Mouse (Mus musculus) limb, embryonic 13.5 days (tissue): ENCODE results near the gene Prrt2. TPM values are rescaled to one million over a fixed set of nuclear protein-coding genes. Genes with fewer than 3 reads are reported as not detected.

Source experiments
- ATAC-seq: fragments of 200-750 bp; cut with Nextera tagmentation; 2 replicates; pipeline ENCODE4 v1.8.0; 2017; ENCODE audit warnings: low read depth, moderate number of reproducible peaks, moderate TSS enrichment; ENCODE audit not compliant: low FRiP score
- H3K27ac ChIP-seq: fragments of 300-500 bp; sonication (generic); 2 replicates; pipeline ENCODE4 v1.5.1; 2015; ENCODE audit warnings: inconsistent platforms, mild to moderate bottlenecking, moderate library complexity
- H3K27me3 ChIP-seq: fragments of 300-500 bp; sonication (generic); 2 replicates; pipeline ENCODE4 v1.6.1; 2015; ENCODE audit warnings: mild to moderate bottlenecking, inconsistent platforms
- H3K36me3 ChIP-seq: fragments of 300-500 bp; sonication (generic); 2 replicates; pipeline ENCODE4 v1.6.1; 2015; ENCODE audit warnings: inconsistent platforms, mild to moderate bottlenecking, moderate library complexity
- H3K4me1 ChIP-seq: fragments of 300-500 bp; sonication (generic); 2 replicates; pipeline ENCODE4 v1.6.1; 2015; ENCODE audit warnings: inconsistent platforms
- H3K4me2 ChIP-seq: fragments of 300-500 bp; sonication (generic); replicated peaks from 2 replicates; pipeline ENCODE4 v1.6.1; 2015; ENCODE audit warnings: inconsistent platforms, mild to moderate bottlenecking, moderate library complexity
- H3K4me3 ChIP-seq: fragments of 300-500 bp; sonication (generic); 2 replicates; pipeline ENCODE4 v1.5.1; 2015; ENCODE audit warnings: moderate library complexity, mild to moderate bottlenecking, inconsistent platforms
- H3K9ac ChIP-seq: fragments of 300-500 bp; sonication (generic); 2 replicates; pipeline ENCODE4 v1.6.1; 2015; ENCODE audit warnings: mild to moderate bottlenecking, inconsistent platforms
- H3K9me3 ChIP-seq: fragments of 300-500 bp; sonication (generic); 2 replicates; pipeline ENCODE4 v1.6.1; 2016; ENCODE audit warnings: inconsistent platforms
- WGBS: fragments of 180-500 bp; shearing (Covaris S2); methylation state at CpG from one replicate; pipeline ENCODE4 v1.1.7; 2015; 5-methylcytosine and 5-hydroxymethylcytosine counted together
- microRNA-seq: library from miRNA; unstranded; fragments of <30 nt; microRNA quantifications from one replicate; pipeline ENCODE4, GENCODE M21; 2016
- polyA plus RNA-seq: library from polyadenylated mRNA; unstranded; fragments of >200 nt; fragmentation: Nextera tagmentation; extraction: Ambion mirVana; gene quantifications from 2 replicates; pipeline ENCODE4 v1.2.1, GENCODE M21; 2015

The Prrt2 gene
- polyA plus RNA-seq, 1 experiment from 2014 or later: 10.4 TPM

GRCm38 (mm10) chr7:126983113-126983512 lies 37.9 kb downstream of the Prrt2 start:
- Histone ChIP-seq H3K9ac (no peak overlapping the region), H3K36me3 (peaks cover 39% of the 10 kb centered on the region), H3K4me2 (no peak overlapping the region), H3K27me3 (no peaks in the 10 kb centered on the region), H3K27ac (no peak overlapping the region), H3K4me3 (no peak overlapping the region), H3K9me3 (no peaks in the 10 kb centered on the region), H3K4me1 (0 out of 2 replicates have a peak, but pooled peaks cover 4% of the 10 kb centered on the region)
- no peak for ATAC-seq
- 79% methylated on average over 7 of the region's 7 CpGs for WGBS

GRCm38 (mm10) chr7:126982054-126982453 lies 39.0 kb downstream of the Prrt2 start:
- WGBS: 88% methylated on average over 4 of the region's 4 CpGs
- Histone ChIP-seq H3K4me2 (no peak overlapping the region), H3K9ac (no peak overlapping the region), H3K4me1 (peaks cover 12% of the 10 kb centered on the region), H3K36me3 (peaks cover 41% of the 10 kb centered on the region), H3K4me3 (no peak overlapping the region), H3K27ac (no peak overlapping the region), H3K27me3 (no peaks in the 10 kb centered on the region), H3K9me3 (no peaks in the 10 kb centered on the region)
- no peak for ATAC-seq

- H3K4me2 ChIP-seq: no peak overlapping the region
- H3K9ac ChIP-seq: no peak overlapping the region
- H3K4me1 ChIP-seq: peaks cover 15% of the 10 kb centered on the region
- no peak overlapping the region for H3K4me3 ChIP-seq
- no peak overlapping the region for H3K27ac ChIP-seq
- no peaks in the 10 kb centered on the region for H3K9me3 ChIP-seq
- 94% methylated on average over 2 of the region's 2 CpGs for WGBS
- peaks cover 41% of the 10 kb centered on the region for H3K36me3 ChIP-seq
- H3K27me3 ChIP-seq: no peaks in the 10 kb centered on the region
- ATAC-seq: no peak
Observed at GRCm38 (mm10) chr7:126981601-126982000, 39.4 kb downstream of the Prrt2 start.

- no peak overlapping the region for H3K4me3 ChIP-seq
- WGBS: 95% methylated on average over 6 of the region's 6 CpGs
Observed at GRCm38 (mm10) chr7:126978841-126979240, 42.2 kb downstream of the Prrt2 start.

GRCm38 (mm10) chr7:126976878-126977459 lies 44.0 kb downstream of the Prrt2 start:
- Histone ChIP-seq H3K4me1 (peaks cover 15% of the 10 kb centered on the region), H3K36me3 (peaks cover 38% of the 10 kb centered on the region), H3K4me3 (peak overlapping the region; percentile 98), H3K27ac (peak overlapping the region; percentile 84; the same call in 1 of the 2 replicates), H3K9ac (peak overlapping the region; percentile 99), H3K4me2 (peak overlapping the region; percentile 77), H3K27me3 (no peaks in the 10 kb centered on the region), H3K9me3 (no peaks in the 10 kb centered on the region)
- WGBS: 29% methylated on average over 14 of the region's 14 CpGs
- ATAC-seq: no peak

More at GRCm38 (mm10) chr7:126978841-126979240, 42.2 kb downstream of the Prrt2 start:
- Histone ChIP-seq H3K4me1 (peaks cover 15% of the 10 kb centered on the region), H3K9me3 (no peaks in the 10 kb centered on the region), H3K4me2 (no peak overlapping the region), H3K9ac (no peak overlapping the region), H3K27ac (no peak overlapping the region), H3K27me3 (no peaks in the 10 kb centered on the region), H3K36me3 (peaks cover 41% of the 10 kb centered on the region)
- ATAC-seq: no peak

- under 1% methylated on average over 55 of the region's 55 CpGs for WGBS
- H3K9me3 ChIP-seq: no peaks in the 10 kb centered on the region
- peak within 1 kb of the TSS; percentile 98 for H3K4me3 ChIP-seq
- peak within 1 kb of the TSS; percentile 77 for H3K4me2 ChIP-seq
- H3K36me3 ChIP-seq: peaks cover 32% of the 10 kb centered on the region
- H3K9ac ChIP-seq: peak within 1 kb of the TSS; percentile 99
- H3K4me1 ChIP-seq: peaks cover 15% of the 10 kb centered on the region
- no peaks in the 10 kb centered on the region for H3K27me3 ChIP-seq
- H3K27ac ChIP-seq: peak within 1 kb of the TSS; percentile 84
- peak; percentile 97 for ATAC-seq
Observed at GRCm38 (mm10) chr7:126975950-126976866, 44.8 kb downstream of the Prrt2 start, which contains the start of gene Cdiptos. Gene Cdiptos, minus strand, starts transcription at chr7:126976098.

- H3K9me3 ChIP-seq: no peaks in the 10 kb centered on the region
- H3K9ac ChIP-seq: peak within 1 kb of the TSS; percentile 99
- H3K27ac ChIP-seq: peak within 1 kb of the TSS; percentile 84
- no peaks in the 10 kb centered on the region for H3K27me3 ChIP-seq
- H3K4me1 ChIP-seq: peaks cover 15% of the 10 kb centered on the region
- peak within 1 kb of the TSS; percentile 98 for H3K4me3 ChIP-seq
- WGBS: 0% methylated on average over 1 of the region's 1 CpGs
- H3K4me2 ChIP-seq: peak within 1 kb of the TSS; percentile 77
- no peak for ATAC-seq
- peaks cover 27% of the 10 kb centered on the region for H3K36me3 ChIP-seq
Observed at GRCm38 (mm10) chr7:126975893-126975949, 45.3 kb downstream of the Prrt2 start, which contains the start of gene Cdipt. Gene Cdipt, plus strand, starts transcription at chr7:126975914.

GRCm38 (mm10) chr7:126975493-126975892 lies 45.5 kb downstream of the Prrt2 start:
- H3K9me3 ChIP-seq: no peaks in the 10 kb centered on the region
- peaks cover 15% of the 10 kb centered on the region for H3K4me1 ChIP-seq
- no peak for ATAC-seq
- peak overlapping the region; percentile 77 for H3K4me2 ChIP-seq
- H3K27ac ChIP-seq: no peak overlapping the region
- H3K4me3 ChIP-seq: peak overlapping the region; percentile 98
- H3K9ac ChIP-seq: peak overlapping the region; percentile 43
- H3K36me3 ChIP-seq: peaks cover 26% of the 10 kb centered on the region
- H3K27me3 ChIP-seq: no peaks in the 10 kb centered on the region
- WGBS: 9% methylated on average over 8 of the region's 8 CpGs

Small RNA genes within 50 kb of the gene (microRNA-seq; reads per million reads assigned to microRNA genes)
- gene Gm44343: not detected

Other genes with a start within 250 kb of the Prrt2 start
- 114 and 121 TPM in 2 replicates for gene Ypel3, start 244.3 kb downstream of the Prrt2 start, polyA plus RNA-seq
- 0.53 and 0.64 TPM in 2 replicates for gene Tbx6, start 239.7 kb downstream of the Prrt2 start, polyA plus RNA-seq
- 287 and 322 TPM in 2 replicates for gene Ppp4c, start 228.7 kb downstream of the Prrt2 start, polyA plus RNA-seq
- 0.18 and 0.52 TPM in 2 replicates for gene Fam57b, start 223.5 kb downstream of the Prrt2 start, polyA plus RNA-seq
- not detected in 2 replicates for gene 4930451I11Rik, start 189.6 kb downstream of the Prrt2 start, polyA plus RNA-seq
- gene Doc2a, start 173.8 kb downstream of the Prrt2 start, polyA plus RNA-seq: 1.5 and 1.9 TPM in 2 replicates
- gene Hirip3, start 159.2 kb downstream of the Prrt2 start, polyA plus RNA-seq: 39.8 and 48.3 TPM in 2 replicates
- gene Ino80e, start 158.8 kb downstream of the Prrt2 start, polyA plus RNA-seq: 96.8 and 108 TPM in 2 replicates
- gene Taok2, start 136.5 kb downstream of the Prrt2 start, polyA plus RNA-seq: 54.4 and 57.2 TPM in 2 replicates
- gene Tmem219, start 98.3 kb downstream of the Prrt2 start, polyA plus RNA-seq: 24.5 and 27.0 TPM in 2 replicates
- gene Kctd13, start 92.3 kb downstream of the Prrt2 start, polyA plus RNA-seq: 16.9 and 17.2 TPM in 2 replicates
- gene Asphd1, start 71.6 kb downstream of the Prrt2 start, polyA plus RNA-seq: 0.20 TPM in 1 of 2 replicates, not detected in the other
- gene Sez6l2, start 70.6 kb downstream of the Prrt2 start, polyA plus RNA-seq: 0.33 and 0.66 TPM in 2 replicates
- gene Cdipt, start 45.3 kb downstream of the Prrt2 start, polyA plus RNA-seq: 97.1 and 105 TPM in 2 replicates
- 0.65 and 1.9 TPM in 2 replicates for gene Cdiptos, start 45.1 kb downstream of the Prrt2 start, polyA plus RNA-seq
- 5.5 and 5.6 TPM in 2 replicates for gene Mvp, start 6.6 kb downstream of the Prrt2 start, polyA plus RNA-seq
- 0.31 TPM in 1 of 2 replicates, not detected in the other for gene Pagr1b, start 4.7 kb downstream of the Prrt2 start, polyA plus RNA-seq
- gene Pagr1a, start 3.9 kb downstream of the Prrt2 start, polyA plus RNA-seq: 48.2 and 70.2 TPM in 2 replicates
- 52.2 and 64.8 TPM in 2 replicates for gene Gm42742, start 114 bp downstream of the Prrt2 start, polyA plus RNA-seq
- gene Maz, start 5.8 kb upstream of the Prrt2 start, polyA plus RNA-seq: 61.9 and 64.6 TPM in 2 replicates
- gene Kif22, start 21.3 kb upstream of the Prrt2 start, polyA plus RNA-seq: 113 and 118 TPM in 2 replicates
- gene Zg16, start 66.1 kb upstream of the Prrt2 start, polyA plus RNA-seq: not detected in 2 replicates
- 2.6 and 2.7 TPM in 2 replicates for gene AI467606, start 70.1 kb upstream of the Prrt2 start, polyA plus RNA-seq
- gene Qprt, start 101.0 kb upstream of the Prrt2 start, polyA plus RNA-seq: 3.1 and 3.4 TPM in 2 replicates
- 0.25 and 0.34 TPM in 2 replicates for gene Spn, start 116.6 kb upstream of the Prrt2 start, polyA plus RNA-seq
- gene Cd2bp2, start 174.8 kb upstream of the Prrt2 start, polyA plus RNA-seq: 72.2 and 72.4 TPM in 2 replicates
- 31.7 and 34.8 TPM in 2 replicates for gene Tbc1d10b, start 187.3 kb upstream of the Prrt2 start, polyA plus RNA-seq
- gene Mylpf, start 187.7 kb upstream of the Prrt2 start, polyA plus RNA-seq: 350 and 353 TPM in 2 replicates
- 51.8 and 52.1 TPM in 2 replicates for gene Zfp553, start 211.8 kb upstream of the Prrt2 start, polyA plus RNA-seq
- 23.5 and 27.9 TPM in 2 replicates for gene Sept1, start 211.9 kb upstream of the Prrt2 start, polyA plus RNA-seq
- gene Zfp771, start 223.1 kb upstream of the Prrt2 start, polyA plus RNA-seq: 75.1 and 82.7 TPM in 2 replicates
- gene Dctpp1, start 239.5 kb upstream of the Prrt2 start, polyA plus RNA-seq: 172 and 176 TPM in 2 replicates